Mouse (Mus musculus) cortical plate, adult 2 months (tissue): ENCODE measurements around the gene Tsc2. TPM values are rescaled to one million over a fixed set of nuclear protein-coding genes. Genes with fewer than 3 reads are reported as not detected.
"Not testable (repeated sequence)": the region's sequence is repeated elsewhere in the genome, so short reads cannot be mapped to it uniquely, and the experiment has no call there.

Source experiments
- H3K27ac ChIP-seq: fragments of 200-500 bp; 2 replicates; pipeline ENCODE4 v1.5.1; 2012; ENCODE audit warnings: low read length, control low read depth, inconsistent platforms; ENCODE audit not compliant: insufficient read depth
- H3K4me1 ChIP-seq: fragments of 200-500 bp; 2 replicates; pipeline ENCODE4 v1.6.1; 2011; ENCODE audit warnings: low read length; ENCODE audit not compliant: control insufficient read depth, insufficient read depth
- H3K4me3 ChIP-seq: fragments of 200-500 bp; 2 replicates; pipeline ENCODE4 v1.5.1; 2011; ENCODE audit warnings: mild to moderate bottlenecking, low read length, control low read depth; ENCODE audit not compliant: insufficient read depth
- CTCF ChIP-seq: fragments of 200-500 bp; IDR thresholded peaks from 2 replicates; pipeline ENCODE4 v1.5.1; 2011; ENCODE audit warnings: mild to moderate bottlenecking, control low read depth, low read length; ENCODE audit not compliant: insufficient read depth; ENCODE audit errors: extremely low read depth
- POLR2A ChIP-seq: fragments of 200-500 bp; IDR thresholded peaks from 2 replicates; pipeline ENCODE4 v1.6.1; 2011; ENCODE audit warnings: mild to moderate bottlenecking, low read length, control low read depth; ENCODE audit not compliant: insufficient read depth; ENCODE audit errors: extremely low read depth
- polyA plus RNA-seq: library from polyadenylated mRNA; depleted of rRNA; stranded (reverse); fragments of >200 nt; gene quantifications from 2 replicates; pipeline ENCODE4 v1.2.3, GENCODE M21; 2012

Gene Tsc2
- polyA plus RNA-seq, 1 experiment: 163 TPM

- Histone ChIP-seq H3K27ac (no peak overlapping the region), H3K4me1 (peaks cover 5% of the 10 kb centered on the region; the same call in 1 of the 2 replicates), H3K4me3 (no peak overlapping the region)
- TF ChIP-seq POLR2A (no peak), CTCF (peak; percentile 76)
These were observed 35.0 kb upstream of the Tsc2 start for GRCm38 (mm10) chr17:24667416-24667815.

DNA sequence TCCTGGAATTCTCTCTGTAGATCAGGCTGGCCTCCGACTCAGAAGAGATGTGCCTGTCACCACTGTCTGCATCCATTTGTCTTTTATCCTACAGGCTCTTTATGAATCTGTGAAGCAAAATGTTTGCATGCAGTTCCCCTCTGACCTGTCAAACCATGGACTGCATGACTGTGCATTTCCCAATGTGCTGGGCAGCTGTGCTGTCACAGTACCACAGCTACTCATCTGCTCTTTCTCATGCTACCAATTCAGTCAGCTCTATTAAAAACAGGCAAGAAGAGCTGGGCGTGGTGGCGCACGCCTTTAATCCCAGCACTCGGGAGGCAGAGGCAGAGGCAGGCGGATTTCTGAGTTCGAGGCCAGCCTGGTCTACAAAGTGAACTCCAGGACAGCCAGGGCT, 34.6 kb upstream of the Tsc2 start:
- not testable (repeated sequence) for H3K27ac ChIP-seq, H3K4me1 ChIP-seq, H3K4me3 ChIP-seq

GRCm38 (mm10) chr17:24658017-24658758, 25.8 kb upstream of the Tsc2 start, which contains the start of gene Npw:
TSS of gene Npw (minus strand) at chr17:24658457.
- H3K4me3 ChIP-seq: no peak within 1 kb of the TSS
- peaks cover 2% of the 10 kb centered on the region; the same call in 1 of the 2 replicates for H3K4me1 ChIP-seq
- TF ChIP-seq CTCF (no peak), POLR2A (no peak)
- H3K27ac ChIP-seq: no peak within 1 kb of the TSS

GRCm38 (mm10) chr17:24654969-24655368, 22.5 kb upstream of the Tsc2 start:
- Histone ChIP-seq H3K4me3 (no peak overlapping the region), H3K4me1 (peaks cover 4% of the 10 kb centered on the region; the same call in 1 of the 2 replicates), H3K27ac (no peak overlapping the region)
- no peak for TF ChIP-seq CTCF
- no peak for TF ChIP-seq POLR2A

- Histone ChIP-seq H3K4me3 (no peak overlapping the region), H3K4me1 (peaks cover 6% of the 10 kb centered on the region; the same call in 1 of the 2 replicates), H3K27ac (no peak overlapping the region)
These were observed 21.7 kb upstream of the Tsc2 start for GRCm38 (mm10) chr17:24653967-24654710.

GRCm38 (mm10) chr17:24651835-24652234, 19.4 kb upstream of the Tsc2 start:
- Histone ChIP-seq H3K4me1 (peaks cover 6% of the 10 kb centered on the region; the same call in 1 of the 2 replicates), H3K27ac (no peak overlapping the region), H3K4me3 (no peak overlapping the region)
- TF ChIP-seq POLR2A (no peak), CTCF (no peak)

More at GRCm38 (mm10) chr17:24653967-24654710, 21.7 kb upstream of the Tsc2 start:
- TF ChIP-seq CTCF: peak; percentile 87
- no peak for TF ChIP-seq POLR2A

GRCm38 (mm10) chr17:24650766-24651165, 18.3 kb upstream of the Tsc2 start:
- peak overlapping the region; percentile 67 for H3K4me3 ChIP-seq
- peaks cover 6% of the 10 kb centered on the region; the same call in 1 of the 2 replicates for H3K4me1 ChIP-seq
- TF ChIP-seq POLR2A (no peak), CTCF (no peak)
- peak overlapping the region; percentile 33; the same call in 1 of the 2 replicates for H3K27ac ChIP-seq

DNA sequence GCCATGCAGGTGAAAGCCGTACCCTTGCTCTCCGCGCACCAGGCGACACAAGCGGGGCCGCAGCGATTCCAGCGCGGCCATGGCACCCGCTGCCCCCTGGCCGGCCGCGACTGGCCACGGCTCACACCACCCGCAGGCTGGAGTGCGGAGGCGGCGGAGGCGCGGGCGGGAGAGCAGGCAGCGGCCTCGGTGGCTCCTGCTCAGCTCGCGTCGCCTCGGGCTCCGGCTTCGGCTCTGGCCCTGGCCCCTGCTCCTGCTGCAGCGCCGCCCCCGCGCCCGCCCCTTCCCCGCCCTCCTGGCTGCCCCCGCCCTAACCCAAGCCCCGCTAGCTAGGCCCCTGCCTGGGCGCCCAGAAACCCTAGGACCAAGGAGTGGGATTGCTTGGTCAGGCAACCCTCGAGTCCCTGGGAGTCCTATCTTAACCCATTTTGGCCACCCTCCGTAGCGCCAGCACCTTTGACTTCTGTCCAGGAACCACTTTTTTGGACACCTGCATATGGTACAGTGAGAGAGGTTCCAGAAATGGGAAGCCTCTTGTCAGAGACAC, 17.7 kb upstream of the Tsc2 start, which contains the start of gene Slc9a3r2:
Slc9a3r2 (minus strand) TSS at position 258 of the 547 bp plus-strand sequence.
- H3K4me1 ChIP-seq: peaks cover 6% of the 10 kb centered on the region; the same call in 1 of the 2 replicates
- peak within 1 kb of the TSS; percentile 97 for H3K27ac ChIP-seq
- TF ChIP-seq CTCF (no peak), POLR2A (no peak)
- H3K4me3 ChIP-seq: peak within 1 kb of the TSS; percentile 67

GRCm38 (mm10) chr17:24649581-24650069, 17.2 kb upstream of the Tsc2 start:
- TF ChIP-seq CTCF: no peak
- TF ChIP-seq POLR2A: no peak
- Histone ChIP-seq H3K4me1 (peaks cover 6% of the 10 kb centered on the region; the same call in 1 of the 2 replicates), H3K27ac (peak overlapping the region; percentile 97), H3K4me3 (peak overlapping the region; percentile 67)

- TF ChIP-seq CTCF: no peak
- TF ChIP-seq POLR2A: no peak
- Histone ChIP-seq H3K4me3 (peak overlapping the region; percentile 67), H3K27ac (no peak overlapping the region; the same call in 1 of the 2 replicates), H3K4me1 (peaks cover 5% of the 10 kb centered on the region; the same call in 1 of the 2 replicates)
These were observed 16.4 kb upstream of the Tsc2 start for GRCm38 (mm10) chr17:24648731-24649377.
